Mouse (Mus musculus) lung, postnatal 0 days (tissue): ENCODE data around the gene Cpeb3.

Source experiments
- CTCF ChIP-seq: IDR thresholded peaks from 2 replicates; pipeline ENCODE4 v1.5.1; 2016; ENCODE audit warnings: antibody characterized with exemption, mild to moderate bottlenecking
- EP300 ChIP-seq: IDR thresholded peaks from 2 replicates; pipeline ENCODE4 v1.6.1; 2016; ENCODE audit warnings: antibody characterized with exemption, mild to moderate bottlenecking, control low read depth

GRCm38 (mm10) chr19:37237306-37237705 is 28.9 kb upstream of the Cpeb3 start:
- no peak for TF ChIP-seq CTCF
- no peak for TF ChIP-seq EP300
